ENCODE assay signal across 10 mouse cellular contexts in the genomic region with DNA sequence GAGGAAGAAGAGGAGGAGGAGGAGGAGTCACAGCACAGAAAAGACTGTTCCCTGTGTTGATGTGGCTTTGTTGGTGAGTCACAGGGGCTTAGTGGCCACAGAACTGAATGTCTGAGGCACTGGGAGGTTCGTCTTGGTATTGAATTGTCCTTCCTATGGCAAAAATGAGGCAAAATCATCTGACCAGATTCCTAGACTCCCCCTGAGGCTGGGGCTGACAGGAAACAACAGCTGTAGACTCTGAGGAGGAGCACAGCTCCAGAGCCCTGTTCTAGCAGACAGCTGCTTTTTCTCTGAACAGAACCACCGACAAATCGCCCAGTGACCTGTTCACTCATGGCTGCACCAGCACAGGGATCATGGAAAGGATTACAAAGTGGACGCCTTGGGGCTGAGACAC.
DNase-seq lines count a peak whose midpoint lies in the region; ATAC-seq lines count a peak whose summit lies in the region.
"Had no signal": no experiment of that assay in that cellular context is flagged by ENCODE, and none has a peak within 500 bp of the region (broad histone marks: within the 10 kb centered on the region; RNA-seq: fewer than 3 reads in every experiment).

No protein-coding gene starts in this region.

- H3K4me1 ChIP-seq in hindbrain, embryonic 16.5 days (ENCODE audit: control insufficient read depth, insufficient read depth, low read depth, low read length), result peaks cover 49% of the 10 kb centered on the region
- peaks cover 42% of the 10 kb centered on the region for H3K4me1 ChIP-seq in stomach, embryonic 16.5 days (ENCODE audit: control insufficient read depth, insufficient read depth, low read length)

- ATAC-seq in hindbrain, embryonic 16.5 days, result no peak
- ATAC-seq in stomach, embryonic 16.5 days (ENCODE audit: insufficient read depth, low FRiP score), result no peak

- no peaks in the 10 kb centered on the region for H3K36me3 ChIP-seq in hindbrain, embryonic 16.5 days (ENCODE audit: control insufficient read depth, insufficient read depth, low read length)
- H3K36me3 ChIP-seq in stomach, embryonic 16.5 days (ENCODE audit: control insufficient read depth, insufficient read depth, low read length), result no peaks in the 10 kb centered on the region

- no peaks in the 10 kb centered on the region for H3K27me3 ChIP-seq in hindbrain, embryonic 16.5 days (replicated peaks; ENCODE audit: control insufficient read depth, insufficient read depth, low read length)
- no peaks in the 10 kb centered on the region for H3K27me3 ChIP-seq in stomach, embryonic 16.5 days (ENCODE audit: control insufficient read depth, insufficient read depth, low read length)

- 32% methylated on average over 4 of the region's 4 CpGs for WGBS in hindbrain, embryonic 16.5 days
- 21% methylated on average over 4 of the region's 4 CpGs for WGBS in stomach, embryonic 16.5 days

- peak overlapping the region; percentile 18; the same call in 1 of the 2 replicates for H3K27ac ChIP-seq in hindbrain, embryonic 16.5 days (ENCODE audit: low read depth, low read length)
- peak overlapping the region; percentile 53; the same call in 1 of the 2 replicates for H3K27ac ChIP-seq in stomach, embryonic 16.5 days (ENCODE audit: low read length)

- H3K4me2 ChIP-seq in hindbrain, embryonic 16.5 days (ENCODE audit: low read length), result no peak overlapping the region
- H3K4me2 ChIP-seq in stomach, embryonic 16.5 days (ENCODE audit: low read depth, low read length), result no peak overlapping the region

- H3K9ac ChIP-seq in hindbrain, embryonic 16.5 days (ENCODE audit: low read depth, low read length), result no peak overlapping the region
- H3K9ac ChIP-seq in stomach, embryonic 16.5 days (ENCODE audit: low read length), result no peak overlapping the region

- no peaks in the 10 kb centered on the region for H3K9me3 ChIP-seq in hindbrain, embryonic 16.5 days (ENCODE audit: control insufficient read depth, low read length)
- no peaks in the 10 kb centered on the region for H3K9me3 ChIP-seq in stomach, embryonic 16.5 days (replicated peaks; ENCODE audit: control insufficient read depth, low read length)

- DNase-seq in heart, adult 18-20 months, result peak; percentile 40 to 55
- DNase-seq in heart, postnatal 4 days, result no peak
- DNase-seq in lung, postnatal 10 days, result peak; percentile 22
- DNase-seq in lung, postnatal 4 days, result no peak
- no peak for DNase-seq in spleen, adult 12 weeks (ENCODE audit: low spot score)
- DNase-seq in gastrocnemius, adult 18-20 months (ENCODE audit: low spot score), result no peak
- DNase-seq: lung, postnatal 36 days; thymus, adult 2 months had no signal

- no peak overlapping the region for H3K4me3 ChIP-seq in hindbrain, embryonic 16.5 days (ENCODE audit: low read length)
- no peak overlapping the region for H3K4me3 ChIP-seq in stomach, embryonic 16.5 days (replicated peaks; ENCODE audit: low read length)

Comparison
In these comparisons a context has a peak if more than half of its experiments do, and no peak if none do; other contexts are left out.
1. DNase-seq: peak in heart, adult 18-20 months (2 of 2) and lung, postnatal 10 days (single experiment); none in heart, postnatal 4 days (single experiment), lung, postnatal 4 days (0 of 2), spleen, adult 12 weeks (single experiment) and gastrocnemius, adult 18-20 months (single experiment).